Mouse (Mus musculus): Measurements from ENCODE around the gene Cacna1c. TPM values are rescaled to one million over a fixed set of nuclear protein-coding genes. Genes with fewer than 3 reads are reported as not detected.

Cacna1c gene
- polyA plus RNA-seq (2016; fragmentation: Nextera tagmentation; extraction: Ambion mirVana): 4.6 and 6.2 TPM in 2 replicates

- Histone ChIP-seq H3K4me1 (peaks cover 22% of the 10 kb centered on the region), H3K4me2 (no peak within 1 kb of the TSS), H3K9me3 (no peaks in the 10 kb centered on the region), H3K36me3 (replicated peaks) (peaks cover 38% of the 10 kb centered on the region), H3K27ac (no peak within 1 kb of the TSS), H3K9ac (no peak within 1 kb of the TSS), H3K27me3 (no peaks in the 10 kb centered on the region), H3K4me3 (replicated peaks) (no peak within 1 kb of the TSS)
- WGBS: 89% methylated on average over 17 of the region's 17 CpGs
- ATAC-seq (ENCODE audit: low FRiP score): no peak
These were observed at the start of gene Cacna1c for GRCm38 (mm10) chr6:119196382-119197305. Gene Cacna1c, minus strand, starts transcription at chr6:119196418.

GRCm38 (mm10) chr6:119240871-119241705, 44.9 kb upstream of the Cacna1c start:
- 75% methylated on average over 21 of the region's 21 CpGs for WGBS
- H3K4me3 ChIP-seq (replicated peaks): no peak overlapping the region
- H3K4me2 ChIP-seq: no peak overlapping the region
- H3K9ac ChIP-seq: no peak overlapping the region
- H3K4me1 ChIP-seq: peaks cover 20% of the 10 kb centered on the region
- ATAC-seq (ENCODE audit: low FRiP score): no peak
- no peaks in the 10 kb centered on the region for H3K36me3 ChIP-seq (replicated peaks)
- H3K27ac ChIP-seq: no peak overlapping the region
- peaks cover 2% of the 10 kb centered on the region; the same call in 1 of the 2 replicates for H3K9me3 ChIP-seq
- no peaks in the 10 kb centered on the region for H3K27me3 ChIP-seq

- Histone ChIP-seq H3K4me1 (peaks cover 20% of the 10 kb centered on the region), H3K27me3 (no peaks in the 10 kb centered on the region), H3K9ac (no peak overlapping the region), H3K4me2 (no peak overlapping the region), H3K27ac (no peak overlapping the region), H3K4me3 (replicated peaks) (no peak overlapping the region), H3K9me3 (no peaks in the 10 kb centered on the region), H3K36me3 (replicated peaks) (no peaks in the 10 kb centered on the region)
- ATAC-seq (ENCODE audit: low FRiP score): no peak
- 80% methylated on average over 7 of the region's 7 CpGs for WGBS
These were observed 44.0 kb upstream of the Cacna1c start for GRCm38 (mm10) chr6:119240256-119240655.

- ATAC-seq (ENCODE audit: low FRiP score): no peak
- H3K36me3 ChIP-seq (replicated peaks): no peaks in the 10 kb centered on the region
- no peak overlapping the region for H3K27ac ChIP-seq
- 88% methylated on average over 5 of the region's 5 CpGs for WGBS
- no peaks in the 10 kb centered on the region for H3K27me3 ChIP-seq
- H3K4me2 ChIP-seq: no peak overlapping the region
- H3K9ac ChIP-seq: no peak overlapping the region
- no peak overlapping the region for H3K4me3 ChIP-seq (replicated peaks)
- H3K9me3 ChIP-seq: no peaks in the 10 kb centered on the region
- H3K4me1 ChIP-seq: peaks cover 20% of the 10 kb centered on the region
These were observed 43.3 kb upstream of the Cacna1c start for GRCm38 (mm10) chr6:119239341-119240005.

GRCm38 (mm10) chr6:119237427-119237989, 41.3 kb upstream of the Cacna1c start:
- Histone ChIP-seq H3K4me3 (replicated peaks) (no peak overlapping the region), H3K36me3 (replicated peaks) (no peaks in the 10 kb centered on the region), H3K27ac (peak overlapping the region; percentile 25; the same call in 1 of the 2 replicates), H3K9ac (no peak overlapping the region), H3K27me3 (no peaks in the 10 kb centered on the region), H3K4me2 (no peak overlapping the region), H3K9me3 (no peaks in the 10 kb centered on the region), H3K4me1 (peaks cover 20% of the 10 kb centered on the region)
- ATAC-seq (ENCODE audit: low FRiP score): peak; percentile 44; the same call in 1 of the 2 replicates
- WGBS: 57% methylated on average over 8 of the region's 8 CpGs

GRCm38 (mm10) chr6:119236241-119236640, 40.0 kb upstream of the Cacna1c start, which contains the start of gene Cacna2d4:
Gene Cacna2d4, plus strand, starts transcription at chr6:119236526.
- WGBS: 60% methylated on average over 1 of the region's 1 CpGs
- peaks cover 19% of the 10 kb centered on the region for H3K4me1 ChIP-seq
- ATAC-seq (ENCODE audit: low FRiP score): no peak
- H3K36me3 ChIP-seq (replicated peaks): no peaks in the 10 kb centered on the region
- no peak within 1 kb of the TSS for H3K4me2 ChIP-seq
- no peak within 1 kb of the TSS for H3K27ac ChIP-seq
- no peaks in the 10 kb centered on the region for H3K9me3 ChIP-seq
- no peak within 1 kb of the TSS for H3K9ac ChIP-seq
- no peak within 1 kb of the TSS for H3K4me3 ChIP-seq (replicated peaks)
- no peaks in the 10 kb centered on the region for H3K27me3 ChIP-seq

- 89% methylated on average over 5 of the region's 5 CpGs for WGBS
- no peak for ATAC-seq (ENCODE audit: low FRiP score)
- Histone ChIP-seq H3K27ac (no peak overlapping the region), H3K4me1 (peaks cover 15% of the 10 kb centered on the region), H3K4me2 (no peak overlapping the region), H3K36me3 (replicated peaks) (no peaks in the 10 kb centered on the region), H3K9ac (no peak overlapping the region), H3K27me3 (no peaks in the 10 kb centered on the region), H3K9me3 (no peaks in the 10 kb centered on the region), H3K4me3 (replicated peaks) (no peak overlapping the region)
These were observed 39.2 kb upstream of the Cacna1c start for GRCm38 (mm10) chr6:119235441-119235840.

- H3K4me2 ChIP-seq: no peak overlapping the region
- no peaks in the 10 kb centered on the region for H3K9me3 ChIP-seq
- peaks cover 15% of the 10 kb centered on the region for H3K4me1 ChIP-seq
- WGBS: 42% methylated on average over 3 of the region's 3 CpGs
- H3K4me3 ChIP-seq (replicated peaks): no peak overlapping the region
- H3K27me3 ChIP-seq: no peaks in the 10 kb centered on the region
- no peak overlapping the region for H3K9ac ChIP-seq
- ATAC-seq (ENCODE audit: low FRiP score): no peak
- H3K36me3 ChIP-seq (replicated peaks): no peaks in the 10 kb centered on the region
- no peak overlapping the region for H3K27ac ChIP-seq
These were observed 36.8 kb upstream of the Cacna1c start for GRCm38 (mm10) chr6:119233066-119233465.

GRCm38 (mm10) chr6:119228861-119229603, 32.8 kb upstream of the Cacna1c start:
- Histone ChIP-seq H3K9me3 (no peaks in the 10 kb centered on the region), H3K4me2 (no peak overlapping the region), H3K27me3 (no peaks in the 10 kb centered on the region), H3K4me1 (peaks cover 13% of the 10 kb centered on the region; the same call in 1 of the 2 replicates), H3K9ac (no peak overlapping the region), H3K4me3 (replicated peaks) (no peak overlapping the region), H3K27ac (no peak overlapping the region), H3K36me3 (replicated peaks) (no peaks in the 10 kb centered on the region)
- 87% methylated on average over 11 of the region's 11 CpGs for WGBS
- ATAC-seq (ENCODE audit: low FRiP score): no peak

GRCm38 (mm10) chr6:119227001-119227400, 30.8 kb upstream of the Cacna1c start:
- Histone ChIP-seq H3K4me1 (peaks cover 13% of the 10 kb centered on the region; the same call in 1 of the 2 replicates), H3K4me2 (no peak overlapping the region), H3K4me3 (replicated peaks) (no peak overlapping the region), H3K9ac (no peak overlapping the region), H3K27ac (no peak overlapping the region), H3K27me3 (no peaks in the 10 kb centered on the region), H3K36me3 (replicated peaks) (peaks cover 5% of the 10 kb centered on the region; the same call in 1 of the 2 replicates), H3K9me3 (no peaks in the 10 kb centered on the region)
- WGBS: 89% methylated on average over 8 of the region's 8 CpGs
- ATAC-seq (ENCODE audit: low FRiP score): no peak

GRCm38 (mm10) chr6:119225731-119226130, 29.5 kb upstream of the Cacna1c start:
- WGBS: 86% methylated on average over 6 of the region's 6 CpGs
- H3K4me1 ChIP-seq: peaks cover 13% of the 10 kb centered on the region; the same call in 1 of the 2 replicates
- no peaks in the 10 kb centered on the region for H3K27me3 ChIP-seq
- H3K4me2 ChIP-seq: no peak overlapping the region
- H3K36me3 ChIP-seq (replicated peaks): peaks cover 14% of the 10 kb centered on the region; the same call in 1 of the 2 replicates
- H3K4me3 ChIP-seq (replicated peaks): no peak overlapping the region
- ATAC-seq (ENCODE audit: low FRiP score): no peak
- H3K27ac ChIP-seq: no peak overlapping the region
- no peak overlapping the region for H3K9ac ChIP-seq
- no peaks in the 10 kb centered on the region for H3K9me3 ChIP-seq

Data from forebrain, embryonic 12.5 days (tissue).